Mouse (Mus musculus) large intestine, adult 2 months (tissue): ENCODE results near the gene Scin. TPM values are rescaled to one million over a fixed set of nuclear protein-coding genes. Genes with fewer than 3 reads are reported as not detected.

Experiments
- DNase-seq: peaks from one replicate; pipeline ENCODE4 v3.0.0-alpha.2; 2012; ENCODE audit warnings: low read depth, low spot score
- WGBS: fragments of 180-500 bp; shearing (Covaris S2); methylation state at CpG from one replicate; pipeline ENCODE4 v1.1.7; 2018; 5-methylcytosine and 5-hydroxymethylcytosine counted together
- polyA plus RNA-seq: library from polyadenylated mRNA; depleted of rRNA; stranded (reverse); fragments of >200 nt; gene quantifications from 2 replicates; pipeline ENCODE4 v1.2.3, GENCODE M21; 2012

Scin gene
- polyA plus RNA-seq, 1 experiment: 45.1 TPM

- 70% methylated on average over 3 of the region's 3 CpGs for WGBS
- no peak for DNase-seq
Measured at GRCm38 (mm10) chr12:40114020-40114419, 20.0 kb downstream of the Scin start.

GRCm38 (mm10) chr12:40113605-40114004 lies 20.4 kb downstream of the Scin start:
- no peak for DNase-seq
- 63% methylated on average over 2 of the region's 2 CpGs for WGBS

DNA sequence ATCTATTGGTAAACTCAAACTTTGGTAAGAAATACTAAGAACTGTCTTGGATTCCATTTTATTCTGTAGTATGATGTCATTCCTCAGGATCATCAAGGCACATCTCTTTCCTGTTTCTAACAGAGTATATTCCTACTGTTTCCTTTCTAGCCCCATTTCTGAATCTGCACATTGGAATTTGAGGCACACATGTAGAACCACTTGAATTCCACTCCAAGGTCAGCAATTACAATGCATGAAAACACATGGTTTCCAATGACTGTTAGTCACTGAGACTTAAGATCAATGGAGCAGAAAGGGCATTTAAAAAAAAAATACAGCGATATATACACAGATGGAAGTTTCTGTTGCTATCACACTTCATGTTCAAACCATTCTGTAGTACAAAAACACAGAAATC lies 24.8 kb downstream of the Scin start:
- 90% methylated on average over 1 of the region's 1 CpGs for WGBS
- DNase-seq: no peak

DNA sequence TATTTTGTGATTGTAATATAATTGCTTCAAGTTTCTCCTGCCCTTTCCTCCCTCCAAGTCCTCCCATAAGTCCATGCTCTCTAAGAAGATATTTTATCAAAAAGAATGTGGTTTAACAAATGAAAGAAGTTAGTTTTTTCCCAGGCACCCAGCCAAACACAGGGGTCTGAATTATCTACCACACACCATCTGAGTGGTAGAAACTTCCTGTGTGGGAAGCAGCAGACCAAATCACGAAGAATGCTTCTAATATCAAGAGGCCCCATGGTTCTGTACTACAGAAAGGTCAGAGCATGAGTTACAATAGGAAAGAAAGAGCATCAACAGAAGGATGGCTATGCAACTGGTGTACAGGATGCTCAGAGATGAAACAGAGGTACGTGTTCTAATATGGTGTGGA lies 25.9 kb downstream of the Scin start:
- 59% methylated on average over 2 of the region's 2 CpGs for WGBS
- DNase-seq: no peak

- peak; percentile 35 for DNase-seq
- WGBS: 28% methylated on average over 5 of the region's 5 CpGs
Measured at GRCm38 (mm10) chr12:40106874-40107273, 27.2 kb downstream of the Scin start.

- no peak for DNase-seq
- WGBS: 59% methylated on average over 2 of the region's 2 CpGs
Measured at GRCm38 (mm10) chr12:40104750-40105149, 29.3 kb downstream of the Scin start.

- no peak for DNase-seq
- WGBS: 91% methylated on average over 2 of the region's 2 CpGs
Measured at GRCm38 (mm10) chr12:40102359-40102758, 31.7 kb downstream of the Scin start.

GRCm38 (mm10) chr12:40099407-40099806 lies 34.6 kb downstream of the Scin start:
- WGBS: 81% methylated on average over 2 of the region's 2 CpGs
- no peak for DNase-seq

DNA sequence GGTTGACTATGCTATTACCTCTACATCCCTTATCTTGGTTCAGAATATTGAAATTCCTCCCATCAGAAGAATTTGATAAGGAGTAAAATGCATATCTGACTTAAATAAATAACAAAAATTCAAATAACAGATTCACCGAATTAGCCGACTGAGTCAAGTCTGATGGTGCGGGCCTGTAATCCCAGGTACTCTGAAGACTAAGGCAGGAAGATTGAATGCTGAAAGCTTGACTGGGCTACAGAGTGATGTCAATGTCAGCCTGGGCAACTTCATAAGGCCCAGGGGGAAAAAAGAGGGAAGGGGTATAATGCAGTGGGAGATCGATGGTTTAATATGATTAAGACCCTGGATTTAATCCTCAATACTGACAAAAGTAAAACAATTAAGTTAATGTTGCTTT lies 36.6 kb downstream of the Scin start:
- WGBS: 59% methylated on average over 4 of the region's 4 CpGs
- DNase-seq: no peak

DNA sequence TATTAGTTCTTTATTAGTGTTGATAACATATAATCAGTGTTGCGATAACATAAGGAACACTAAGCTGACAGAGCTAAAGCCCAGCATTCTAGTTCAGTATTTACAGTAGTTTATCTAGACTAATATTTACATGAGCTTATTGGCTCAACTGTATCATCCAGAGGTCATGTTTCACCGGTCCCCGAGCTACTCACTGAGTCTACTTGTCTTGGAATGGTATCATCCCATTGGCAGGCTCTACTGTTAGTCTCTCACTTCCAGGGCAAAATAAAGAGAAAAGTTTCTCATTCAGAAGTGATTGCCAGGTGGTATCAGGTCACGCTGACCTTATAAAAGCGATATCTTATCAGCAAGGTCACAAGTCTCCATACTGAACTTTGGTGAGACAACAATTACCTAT lies 37.0 kb downstream of the Scin start:
- 39% methylated on average over 5 of the region's 5 CpGs for WGBS
- DNase-seq: no peak

GRCm38 (mm10) chr12:40096453-40096852 lies 37.6 kb downstream of the Scin start:
- no peak for DNase-seq
- 46% methylated on average over 3 of the region's 3 CpGs for WGBS

DNA sequence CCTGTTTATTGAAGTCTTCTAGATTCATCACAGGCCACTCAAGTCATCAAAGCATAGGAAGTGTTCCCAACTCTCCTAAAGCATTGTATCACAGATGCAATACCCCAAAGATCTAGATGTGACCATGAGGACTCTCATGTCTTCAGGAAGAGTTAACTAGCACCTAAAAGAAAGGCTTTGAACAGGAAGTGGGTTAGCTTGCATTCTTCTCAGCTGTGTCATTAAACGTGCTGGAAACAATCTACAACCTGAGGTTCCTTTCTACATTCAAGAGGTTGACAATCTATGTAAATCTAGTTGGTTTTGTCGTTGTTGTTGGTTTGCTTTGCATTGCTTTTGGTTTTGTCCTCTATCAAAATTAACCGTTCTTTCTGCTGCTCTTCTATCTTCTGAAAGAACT lies 44.0 kb downstream of the Scin start:
- DNase-seq: no peak
- WGBS: 60% methylated on average over 3 of the region's 3 CpGs

- no peak for DNase-seq
- 88% methylated on average over 5 of the region's 5 CpGs for WGBS
Measured at GRCm38 (mm10) chr12:40085731-40086322, 48.2 kb downstream of the Scin start.

DNA sequence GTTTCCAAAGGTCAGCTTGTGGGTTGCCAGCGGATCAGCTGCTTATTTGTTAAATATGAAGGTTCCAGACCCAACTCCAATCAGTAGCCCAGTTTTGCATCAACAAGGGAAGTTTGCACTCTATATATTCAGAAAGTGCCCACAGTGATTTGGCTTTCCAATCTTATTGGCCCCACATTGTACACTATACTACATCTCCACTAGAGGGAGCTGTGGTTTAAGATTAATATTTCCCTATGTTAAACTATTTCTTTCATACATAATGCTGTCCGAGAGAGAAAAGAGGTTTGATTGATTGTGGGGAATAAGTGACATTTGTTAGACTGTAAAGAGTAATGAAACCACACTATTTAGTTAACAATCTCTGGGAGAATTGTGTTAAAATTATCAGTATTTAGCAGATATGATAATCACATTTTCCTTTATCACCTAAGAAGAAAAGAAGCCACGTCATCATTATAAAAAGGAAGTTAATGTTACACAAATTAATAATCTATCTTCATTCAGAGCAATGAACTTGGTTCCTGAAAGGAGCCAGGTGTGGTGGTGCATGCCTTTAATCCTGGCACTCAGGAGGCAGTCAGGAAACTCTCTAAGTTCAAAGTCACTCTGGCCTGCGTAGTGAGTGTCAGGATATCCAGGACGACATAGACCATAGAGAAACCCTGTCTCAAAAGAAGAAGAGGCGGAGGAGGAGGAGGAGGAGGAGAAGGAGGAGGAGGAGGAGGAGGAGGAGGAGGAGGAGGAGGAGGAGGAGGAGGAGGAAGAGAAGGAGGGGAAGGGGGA lies 51.4 kb downstream of the Scin start:
- peak; percentile 38 for DNase-seq
- 49% methylated on average over 5 of the region's 6 CpGs for WGBS

DNA sequence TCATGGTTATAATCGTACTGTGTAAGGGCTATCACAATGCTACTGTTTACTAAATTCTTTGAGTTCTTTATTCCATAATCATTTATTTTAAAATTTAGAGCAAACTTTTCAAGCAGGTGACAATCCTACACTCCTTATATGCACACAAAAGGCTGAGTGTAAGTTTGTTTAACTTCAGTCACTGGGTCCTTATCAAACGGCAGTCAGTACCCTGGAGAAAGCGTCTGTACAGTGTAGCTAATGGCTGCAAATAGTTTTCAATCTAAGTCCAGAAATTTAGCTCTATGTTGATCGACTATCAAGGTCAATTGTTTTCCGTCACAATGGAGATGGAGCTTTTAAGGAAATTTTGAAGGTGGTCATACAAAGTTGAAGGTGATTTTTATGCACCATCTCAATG lies 52.0 kb downstream of the Scin start:
- no peak for DNase-seq
- whole genome bisulfite sequencing: 73% methylated on average over 5 of the region's 5 CpGs

DNA sequence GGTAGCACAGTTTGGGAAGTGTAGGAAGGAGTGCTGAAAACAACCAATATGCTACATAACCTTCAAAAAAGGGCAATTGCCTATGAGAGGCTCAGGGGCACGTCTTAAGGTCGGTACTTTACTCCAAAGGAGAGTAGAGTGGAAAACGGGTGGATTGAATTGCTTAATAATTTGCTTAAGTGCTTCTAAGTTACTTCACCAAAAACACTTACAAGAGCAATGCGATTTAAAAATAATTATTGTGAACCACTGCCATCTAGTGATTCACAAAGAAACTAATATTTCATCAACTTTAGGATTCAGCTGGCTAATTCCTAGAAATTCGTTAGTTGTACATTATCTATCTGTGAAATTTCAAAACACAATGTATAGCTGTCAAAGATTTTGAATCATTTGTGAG lies 60.4 kb downstream of the Scin start:
- no peak for DNase-seq
- WGBS: 51% methylated on average over 5 of the region's 5 CpGs

GRCm38 (mm10) chr12:40047024-40047423 lies 87.0 kb downstream of the Scin start:
- no peak for DNase-seq
- WGBS: 65% methylated on average over 1 of the region's 1 CpGs

- no peak for DNase-seq
- 85% methylated on average over 8 of the region's 8 CpGs for WGBS
Measured at GRCm38 (mm10) chr12:40043816-40044585, 90.0 kb downstream of the Scin start.

DNA sequence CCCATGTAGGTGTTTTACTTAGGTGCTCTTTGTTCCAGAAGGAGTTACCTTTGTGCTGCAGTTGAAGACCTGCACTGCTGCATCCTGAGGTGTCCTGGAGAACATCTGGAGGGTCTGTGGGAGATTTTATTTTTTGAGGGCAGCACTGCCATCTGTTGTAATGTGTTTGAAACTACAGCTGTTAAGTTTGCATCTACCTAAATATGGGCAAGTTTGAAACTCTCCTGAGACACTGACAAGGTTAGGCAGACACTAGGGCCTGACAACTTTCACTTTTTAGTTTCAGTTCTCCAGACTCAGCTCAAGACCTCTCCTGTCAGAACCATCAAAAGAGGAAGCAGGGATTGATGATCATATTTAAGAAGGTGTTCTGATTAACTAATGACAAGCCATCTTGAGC lies 94.0 kb downstream of the Scin start:
- DNase-seq: no peak

DNA sequence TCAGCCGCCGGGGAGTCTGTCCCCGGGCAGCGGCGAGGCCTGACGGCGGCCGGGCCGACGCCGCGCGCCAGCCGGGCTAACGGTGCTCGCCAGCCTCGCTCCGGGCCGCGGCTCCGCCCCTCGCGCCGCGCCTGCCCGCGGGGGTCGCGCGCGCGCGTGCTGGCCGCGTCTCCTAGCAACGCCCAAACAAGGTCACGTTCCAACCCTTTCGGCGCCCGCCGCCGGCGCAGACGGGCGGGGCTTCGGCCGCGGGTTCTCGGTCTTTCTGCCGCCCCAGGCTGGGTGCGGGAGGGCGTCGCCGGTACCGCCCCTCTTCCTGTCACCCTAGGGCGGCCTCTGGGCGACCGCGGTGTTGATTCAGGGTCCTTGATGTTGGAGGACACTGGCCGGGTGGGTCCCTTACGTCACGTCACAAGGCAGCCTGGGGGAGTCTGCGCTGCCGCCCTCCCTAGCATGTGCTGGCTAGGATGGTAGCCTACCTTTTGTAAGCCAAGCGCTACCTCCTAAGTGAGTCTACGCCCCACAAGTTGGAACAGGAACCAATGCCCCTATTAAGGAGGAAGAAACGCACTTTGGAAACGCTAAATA lies 96.1 kb downstream of the Scin start, which contains the start of gene Arl4a:
Gene Arl4a, minus strand, starts transcription at position 150 of the 588 bp plus-strand sequence.
- WGBS: under 1% methylated on average over 68 of the region's 68 CpGs

More for the DNA sequence above, 96.1 kb downstream of the Scin start, which contains the start of gene Arl4a:
- no peak for DNase-seq
